Mouse (Mus musculus) kidney, postnatal 25 days (tissue): ENCODE results near the gene Gm21789.
"Not testable (repeated sequence)": the region's sequence is repeated elsewhere in the genome, so short reads cannot be mapped to it uniquely, and the experiment has no call there.

Experiments used
- DNase-seq, 2 experiments: peaks; one replicate each; pipeline ENCODE4 v3.0.0; 2021; ENCODE audit warnings: mixed read lengths in 2 of 2

The Gm21789 gene

GRCm38 (mm10) chrX:32941468-32941867, at the start of gene Gm21789:
TSS of gene Gm21789 (plus strand) at chrX:32941768.
- not testable (repeated sequence) for DNase-seq

DNA sequence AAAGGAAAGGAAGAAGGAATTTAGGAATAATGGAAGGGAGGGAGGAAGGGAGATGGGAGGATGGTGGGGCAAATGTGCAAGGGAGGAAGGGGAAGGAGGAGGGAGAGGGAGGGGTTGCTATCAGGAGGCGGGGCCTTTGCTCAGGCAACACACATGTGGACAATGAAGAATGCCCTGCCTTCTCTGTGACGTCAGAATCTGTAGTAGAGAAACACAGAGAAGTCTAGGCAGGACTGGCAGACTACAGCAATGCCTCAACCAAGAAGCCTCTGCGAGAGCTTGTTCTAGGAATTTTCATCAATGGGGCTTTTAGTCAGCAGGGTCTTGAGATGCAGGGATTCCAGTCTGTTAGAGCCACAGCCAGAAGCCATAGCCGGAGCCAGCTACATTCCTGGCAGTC, 47.2 kb upstream of the Gm21789 start, which contains the start of gene Btbd35f30:
Gene Btbd35f30, plus strand, starts transcription at position 301 of the 400 bp plus-strand sequence.
- not testable (repeated sequence) for DNase-seq

GRCm38 (mm10) chrX:32973597-32973996, 32.0 kb downstream of the Gm21789 start, which contains the start of gene Btbd35f5:
TSS of gene Btbd35f5 (plus strand) at chrX:32973897.
- DNase-seq = not testable (repeated sequence)
